9 mouse cellular contexts compared by ENCODE assay signal in genomic region chr2:6193591-6193973, GRCm38 (mm10). TPM values are rescaled to one million over a fixed set of nuclear protein-coding genes. Genes with fewer than 3 reads are reported as not detected.
DNase-seq lines count a peak whose midpoint lies in the region; ATAC-seq and TF ChIP-seq lines count a peak whose summit lies in the region.
"Had no signal": no experiment of that assay in that cellular context is flagged by ENCODE, and none has a peak within 500 bp of the region (broad histone marks: within the 10 kb centered on the region; RNA-seq: fewer than 3 reads in every experiment).

No protein-coding gene starts in this region.

- peak; percentile 7; the same call in 1 of the 2 replicates for ATAC-seq in hindbrain, embryonic 16.5 days
- no peak for ATAC-seq in hindbrain, embryonic 12.5 days (ENCODE audit: low FRiP score)
- no peak for ATAC-seq in midbrain, embryonic 11.5 days (ENCODE audit: low FRiP score)
- no peak for ATAC-seq in midbrain, postnatal 0 days (ENCODE audit: low FRiP score)
- ATAC-seq in embryonic facial prominence, embryonic 15.5 days (ENCODE audit: insufficient number of reproducible peaks, low FRiP score, low TSS enrichment, low read depth): no peak

- intact Hi-C loops in left cerebral cortex, postnatal 14 days (cut with DNase I): loop anchor here (2.0 kb wide), 1 partner anchor 211 kb away; no protein-coding TSS in a partner anchor

- H3K27ac ChIP-seq in hindbrain, embryonic 16.5 days (ENCODE audit: low read depth, low read length): no peak overlapping the region
- H3K27ac ChIP-seq in hindbrain, embryonic 12.5 days: no peak overlapping the region
- no peak overlapping the region for H3K27ac ChIP-seq in midbrain, embryonic 11.5 days (ENCODE audit: low read depth, low read length)
- no peak overlapping the region for H3K27ac ChIP-seq in midbrain, postnatal 0 days (ENCODE audit: low read depth, low read length)
- 0 out of 2 replicates have a peak overlapping the region, but pooled peaks have one; percentile 6 for H3K27ac ChIP-seq in embryonic facial prominence, embryonic 15.5 days (replicated peaks)
- H3K27ac ChIP-seq: stomach, embryonic 15.5 days had no signal

- no peak overlapping the region for H3K9ac ChIP-seq in hindbrain, embryonic 16.5 days (ENCODE audit: low read depth, low read length)
- H3K9ac ChIP-seq in hindbrain, embryonic 12.5 days: no peak overlapping the region
- H3K9ac ChIP-seq in midbrain, embryonic 11.5 days (ENCODE audit: low read length): no peak overlapping the region
- H3K9ac ChIP-seq in midbrain, postnatal 0 days (replicated peaks; ENCODE audit: low read length, poor library complexity, severe bottlenecking): no peak overlapping the region
- no peak overlapping the region for H3K9ac ChIP-seq in embryonic facial prominence, embryonic 15.5 days
- H3K9ac ChIP-seq: stomach, embryonic 15.5 days had no signal

- no peaks in the 10 kb centered on the region for H3K36me3 ChIP-seq in hindbrain, embryonic 16.5 days (ENCODE audit: control insufficient read depth, insufficient read depth, low read length)
- H3K36me3 ChIP-seq in hindbrain, embryonic 12.5 days: no peaks in the 10 kb centered on the region
- no peaks in the 10 kb centered on the region for H3K36me3 ChIP-seq in midbrain, embryonic 11.5 days (ENCODE audit: control insufficient read depth, insufficient read depth, low read length)
- H3K36me3 ChIP-seq in midbrain, postnatal 0 days (ENCODE audit: insufficient read depth, low read length): no peaks in the 10 kb centered on the region
- H3K36me3 ChIP-seq in embryonic facial prominence, embryonic 15.5 days: no peaks in the 10 kb centered on the region
- H3K36me3 ChIP-seq: stomach, embryonic 15.5 days had no signal

- H3K9me3 ChIP-seq in hindbrain, embryonic 16.5 days (ENCODE audit: control insufficient read depth, low read length): no peaks in the 10 kb centered on the region
- H3K9me3 ChIP-seq in hindbrain, embryonic 12.5 days (replicated peaks): no peaks in the 10 kb centered on the region
- H3K9me3 ChIP-seq in midbrain, embryonic 11.5 days (ENCODE audit: control insufficient read depth, low read length): no peaks in the 10 kb centered on the region
- no peaks in the 10 kb centered on the region for H3K9me3 ChIP-seq in midbrain, postnatal 0 days (ENCODE audit: low read length)
- H3K9me3 ChIP-seq in embryonic facial prominence, embryonic 15.5 days (replicated peaks): no peaks in the 10 kb centered on the region
- H3K9me3 ChIP-seq: stomach, embryonic 15.5 days had no signal

- no peaks in the 10 kb centered on the region for H3K27me3 ChIP-seq in hindbrain, embryonic 16.5 days (replicated peaks; ENCODE audit: control insufficient read depth, insufficient read depth, low read length)
- peaks cover 6% of the 10 kb centered on the region; the same call in 1 of the 2 replicates for H3K27me3 ChIP-seq in hindbrain, embryonic 12.5 days
- no peaks in the 10 kb centered on the region for H3K27me3 ChIP-seq in midbrain, embryonic 11.5 days (ENCODE audit: control insufficient read depth, insufficient read depth, low read length)
- H3K27me3 ChIP-seq in midbrain, postnatal 0 days (ENCODE audit: insufficient read depth, low read length): no peaks in the 10 kb centered on the region
- H3K27me3 ChIP-seq in embryonic facial prominence, embryonic 15.5 days: no peaks in the 10 kb centered on the region
- H3K27me3 ChIP-seq: stomach, embryonic 15.5 days had no signal

- no peak overlapping the region for H3K4me2 ChIP-seq in hindbrain, embryonic 16.5 days (ENCODE audit: low read length)
- no peak overlapping the region for H3K4me2 ChIP-seq in hindbrain, embryonic 12.5 days (replicated peaks)
- H3K4me2 ChIP-seq in midbrain, embryonic 11.5 days: no peak overlapping the region
- no peak overlapping the region for H3K4me2 ChIP-seq in midbrain, postnatal 0 days (ENCODE audit: low read depth, low read length, poor library complexity, severe bottlenecking)
- H3K4me2 ChIP-seq in embryonic facial prominence, embryonic 15.5 days (replicated peaks): no peak overlapping the region
- H3K4me2 ChIP-seq: heart, embryonic 11.5 days; stomach, embryonic 15.5 days had no signal

- peak; percentile 74 for DNase-seq in midbrain, embryonic 11.5 days (ENCODE audit: low spot score, missing footprints)
- no peak for DNase-seq in midbrain, postnatal 0 days (ENCODE audit: low spot score)
- no peak for DNase-seq in right cerebral cortex, postnatal 10 days (ENCODE audit: low spot score in 2 of 2)
- DNase-seq in left cerebral cortex, postnatal 14 days (ENCODE audit: low spot score in 2 of 2): no peak

- no peak overlapping the region for H3K4me3 ChIP-seq in hindbrain, embryonic 16.5 days (ENCODE audit: low read length)
- no peak overlapping the region for H3K4me3 ChIP-seq in hindbrain, embryonic 12.5 days
- no peak overlapping the region for H3K4me3 ChIP-seq in midbrain, embryonic 11.5 days (ENCODE audit: low read depth, low read length)
- H3K4me3 ChIP-seq in midbrain, postnatal 0 days (ENCODE audit: low read depth, low read length): no peak overlapping the region
- H3K4me3 ChIP-seq in embryonic facial prominence, embryonic 15.5 days (replicated peaks): no peak overlapping the region
- H3K4me3 ChIP-seq: stomach, embryonic 15.5 days had no signal

- peaks cover 18% of the 10 kb centered on the region for H3K4me1 ChIP-seq in hindbrain, embryonic 16.5 days (ENCODE audit: control insufficient read depth, insufficient read depth, low read depth, low read length)
- peaks cover 12% of the 10 kb centered on the region for H3K4me1 ChIP-seq in hindbrain, embryonic 12.5 days
- peaks cover 5% of the 10 kb centered on the region; the same call in 1 of the 2 replicates for H3K4me1 ChIP-seq in midbrain, embryonic 11.5 days (ENCODE audit: control insufficient read depth, insufficient read depth, low read length)
- peaks cover 9% of the 10 kb centered on the region for H3K4me1 ChIP-seq in midbrain, postnatal 0 days (ENCODE audit: insufficient read depth, low read length)
- H3K4me1 ChIP-seq in embryonic facial prominence, embryonic 15.5 days: peaks cover 17% of the 10 kb centered on the region
- H3K4me1 ChIP-seq: stomach, embryonic 15.5 days had no signal

- WGBS in hindbrain, embryonic 16.5 days: 62% methylated on average over 10 of the region's 10 CpGs
- WGBS in hindbrain, embryonic 12.5 days: 66% methylated on average over 10 of the region's 10 CpGs
- 74% methylated on average over 10 of the region's 10 CpGs for WGBS in midbrain, embryonic 11.5 days
- 68% methylated on average over 10 of the region's 10 CpGs for WGBS in midbrain, postnatal 0 days
- WGBS in embryonic facial prominence, embryonic 15.5 days: 28% methylated on average over 10 of the region's 10 CpGs

- TF ChIP-seq CTCF in midbrain, postnatal 0 days (IDR thresholded peaks at IDR 0.05): no peak

RNA-seq across cellular contexts. Expression of gene Echdc3, which starts 19.3 kb away (rescaled TPM):
- 1.9 TPM in 2 replicates for polyA plus RNA-seq in hindbrain, embryonic 16.5 days (2015; fragmentation: Nextera tagmentation; extraction: Ambion mirVana)
- 2.8 and 3.0 TPM in 2 replicates for polyA plus RNA-seq in hindbrain, embryonic 12.5 days (2016; fragmentation: Nextera tagmentation; extraction: Ambion mirVana)
- polyA plus RNA-seq in midbrain, embryonic 11.5 days (2014; fragmentation: Nextera tagmentation; extraction: Ambion mirVana): 2.2 and 2.8 TPM in 2 replicates
- 1.5 and 2.3 TPM in 2 replicates for total RNA-seq in midbrain, postnatal 0 days (2014; rRNA removed)
- 0.90 and 1.0 TPM in 2 replicates for polyA plus RNA-seq in midbrain, postnatal 0 days (2015; fragmentation: Nextera tagmentation; extraction: Ambion mirVana)
- polyA plus RNA-seq in embryonic facial prominence, embryonic 15.5 days (2015; fragmentation: Nextera tagmentation; extraction: Ambion mirVana): 5.0 and 6.3 TPM in 2 replicates
- total RNA-seq in left cerebral cortex, postnatal 14 days (2021): under 1 TPM; 0.37 to 0.70 TPM
